Mouse (Mus musculus) left cerebral cortex, adult 2 months (tissue): ENCODE results near the gene Krt83. TPM values are rescaled to one million over a fixed set of nuclear protein-coding genes. Genes with fewer than 3 reads are reported as not detected.

Source experiments
- DNase-seq, 2 experiments: peaks; one replicate each; pipeline ENCODE4 v3.0.0; 2021 to 2022; ENCODE audit warnings: low spot score in 2 of 2, mixed read lengths in 1 of 2; ENCODE audit errors: extremely low spot score in 1 of 2
- H3K27ac ChIP-seq: fragments of 200-600 bp; 2 replicates; pipeline ENCODE4 v1.8.1; 2022
- H3K4me3 ChIP-seq: fragments of 200-600 bp; 2 replicates; pipeline ENCODE4 v1.8.1; 2022
- CTCF ChIP-seq: fragments of 200-600 bp; IDR thresholded peaks from 2 replicates; pipeline ENCODE4 v1.8.1; 2022; ENCODE audit warnings: antibody characterized with exemption, mild to moderate bottlenecking, moderate library complexity
- intact Hi-C: fragments of 180-260 bp; cut with DNase I; formaldehyde crosslinking; loops from one replicate; pipeline ENCODE4 v1.15.1; 2025
- total RNA-seq, 2 experiments: library from RNA; stranded (reverse); gene quantifications; 2 replicates each; pipeline ENCODE4 v1.2.3; 2021

The Krt83 gene
- total RNA-seq, 2 experiments from 2014 or later = not detected

GRCm38 (mm10) chr15:101463651-101464050 is 27.7 kb downstream of the Krt83 start, which contains the start of gene Krt81:
Krt81 (minus strand) TSS chr15:101463751.
- intact Hi-C loops = no loop called here
- no peak for DNase-seq
- Histone ChIP-seq H3K27ac (no peak within 1 kb of the TSS), H3K4me3 (no peak within 1 kb of the TSS)
- TF ChIP-seq CTCF = no peak

GRCm38 (mm10) chr15:101459283-101459682 is 32.0 kb downstream of the Krt83 start:
- no peak overlapping the region for H3K4me3 ChIP-seq
- peak; percentile 11 for TF ChIP-seq CTCF
- intact Hi-C loops = no loop called here

GRCm38 (mm10) chr15:101458361-101458930 is 32.9 kb downstream of the Krt83 start:
- intact Hi-C loops = no loop called here
- Histone ChIP-seq H3K27ac (no peak overlapping the region), H3K4me3 (no peak overlapping the region)
- DNase-seq = no peak
- no peak for TF ChIP-seq CTCF

More at GRCm38 (mm10) chr15:101459283-101459682, 32.0 kb downstream of the Krt83 start:
- no peak for DNase-seq
- no peak overlapping the region for H3K27ac ChIP-seq

GRCm38 (mm10) chr15:101455891-101456290 is 35.4 kb downstream of the Krt83 start:
- no peak; the same call in 1 of the 2 replicates for TF ChIP-seq CTCF
- Histone ChIP-seq H3K27ac (no peak overlapping the region), H3K4me3 (no peak overlapping the region)
- DNase-seq = no peak
- intact Hi-C loops = no loop called here

GRCm38 (mm10) chr15:101455292-101455691 is 36.0 kb downstream of the Krt83 start:
- intact Hi-C loops = no loop called here
- no peak for DNase-seq
- H3K27ac ChIP-seq = no peak overlapping the region
- TF ChIP-seq CTCF = no peak
- no peak overlapping the region for H3K4me3 ChIP-seq

- DNase-seq = no peak
- no peak overlapping the region for H3K27ac ChIP-seq
- no peak for TF ChIP-seq CTCF
- intact Hi-C loops = no loop called here
- H3K4me3 ChIP-seq = no peak overlapping the region
Observed at GRCm38 (mm10) chr15:101454774-101455173, 36.5 kb downstream of the Krt83 start.

GRCm38 (mm10) chr15:101453093-101453736 is 38.1 kb downstream of the Krt83 start:
- peak; percentile 77 for DNase-seq
- intact Hi-C loops = loop anchor here (2.0 kb wide), 1 partner anchor 112 kb away; no protein-coding TSS in a partner anchor
- Histone ChIP-seq H3K4me3 (no peak overlapping the region), H3K27ac (no peak overlapping the region)
- peak; percentile 85 for TF ChIP-seq CTCF

- no peak within 1 kb of the TSS for H3K27ac ChIP-seq
- intact Hi-C loops = no loop called here
- no peak for TF ChIP-seq CTCF
- no peak within 1 kb of the TSS for H3K4me3 ChIP-seq
- no peak for DNase-seq
Observed at GRCm38 (mm10) chr15:101447444-101447843, 43.9 kb downstream of the Krt83 start, which contains the start of gene Krt88. Krt88 (plus strand) TSS chr15:101447744.

- Histone ChIP-seq H3K27ac (no peak overlapping the region), H3K4me3 (no peak overlapping the region)
- intact Hi-C loops = no loop called here
- no peak for DNase-seq
- no peak for TF ChIP-seq CTCF
Observed at GRCm38 (mm10) chr15:101446572-101446971, 44.7 kb downstream of the Krt83 start.

GRCm38 (mm10) chr15:101440837-101441236 is 50.5 kb downstream of the Krt83 start:
- no peak overlapping the region for H3K27ac ChIP-seq
- intact Hi-C loops = no loop called here
- DNase-seq = no peak
- no peak overlapping the region for H3K4me3 ChIP-seq
- no peak for TF ChIP-seq CTCF

- intact Hi-C loops = loop anchor here (10.0 kb wide), 1 partner anchor 446 kb away; no protein-coding TSS in a partner anchor
- no peak for DNase-seq
- peak within 1 kb of the TSS; percentile 19; the same call in 1 of the 2 replicates for H3K4me3 ChIP-seq
- no peak for TF ChIP-seq CTCF
- no peak within 1 kb of the TSS for H3K27ac ChIP-seq
Observed at GRCm38 (mm10) chr15:101438555-101438954, 52.8 kb downstream of the Krt83 start, which contains the start of gene Krt87. Krt87 (minus strand) TSS chr15:101438804.

GRCm38 (mm10) chr15:101436611-101437010 is 54.7 kb downstream of the Krt83 start:
- H3K4me3 ChIP-seq = no peak overlapping the region
- no peak overlapping the region for H3K27ac ChIP-seq
- intact Hi-C loops = loop anchor here (10.0 kb wide), 1 partner anchor 448 kb away; no protein-coding TSS in a partner anchor
- TF ChIP-seq CTCF = no peak
- DNase-seq = no peak

Other genes with a start within 250 kb of the Krt83 start
- 100 to 1,000 TPM; 155 to 210 TPM for gene Nr4a1, start 237.2 kb downstream of the Krt83 start, total RNA-seq
- 10 to 100 TPM; 41.9 to 44.5 TPM for gene Atg101, start 207.2 kb downstream of the Krt83 start, total RNA-seq
- under 1 TPM; 0.30 to 0.41 TPM for gene 6030408B16Rik, start 198.3 kb downstream of the Krt83 start, total RNA-seq
- 1 to 10 TPM; 2.9 to 3.9 TPM for gene Krt80, start 121.3 kb downstream of the Krt83 start, total RNA-seq
- under 1 TPM; 0.09 to 0.48 TPM for gene Krt7, start 80.5 kb downstream of the Krt83 start, total RNA-seq
- under 1 TPM in 1 of 2 experiments, not detected in 1; 0.14 TPM for gene Krt87, start 52.7 kb downstream of the Krt83 start, total RNA-seq
- gene Krt88, start 43.8 kb downstream of the Krt83 start, total RNA-seq = not detected
- not detected for gene Krt81, start 27.8 kb downstream of the Krt83 start, total RNA-seq
- not detected for gene Krt86, start 18.0 kb downstream of the Krt83 start, total RNA-seq
- not detected for gene Gm49425, start 25.7 kb upstream of the Krt83 start, total RNA-seq
- not detected for gene Krt84, start 41.3 kb upstream of the Krt83 start, total RNA-seq
- gene Krt82, start 59.2 kb upstream of the Krt83 start, total RNA-seq = not detected
- not detected for gene Krt90, start 71.4 kb upstream of the Krt83 start, total RNA-seq
- not detected for gene Krt75, start 82.4 kb upstream of the Krt83 start, total RNA-seq
- not detected for gene Gm5414, start 136.7 kb upstream of the Krt83 start, total RNA-seq
- not detected for gene Gm5478, start 155.9 kb upstream of the Krt83 start, total RNA-seq
- gene Krt6b, start 188.8 kb upstream of the Krt83 start, total RNA-seq = not detected
- not detected for gene Krt6a, start 202.8 kb upstream of the Krt83 start, total RNA-seq
- gene Krt5, start 221.4 kb upstream of the Krt83 start, total RNA-seq = not detected